Mouse (Mus musculus): ENCODE measurements around the gene Defb3.
"Not testable (repeated sequence)": the region's sequence is repeated elsewhere in the genome, so short reads cannot be mapped to it uniquely, and the experiment has no call there.

The Defb3 gene

GRCm38 (mm10) chr8:19293060-19293459, at the start of gene Defb3:
TSS of gene Defb3 (plus strand) at chr8:19293360.
- CTCF ChIA-PET: not testable (repeated sequence)

- CTCF ChIA-PET: no interaction called here
Measured at GRCm38 (mm10) chr8:19247280-19247679, 45.9 kb upstream of the Defb3 start, which contains the start of gene Defb5. TSS of gene Defb5 (plus strand) at chr8:19247580.

- CTCF ChIA-PET: no interaction called here
Measured at GRCm38 (mm10) chr8:19258136-19258535, 35.0 kb upstream of the Defb3 start.

GRCm38 (mm10) chr8:19259667-19260066, 33.5 kb upstream of the Defb3 start:
- CTCF ChIA-PET: no interaction called here

GRCm38 (mm10) chr8:19298361-19298760, 5.2 kb downstream of the Defb3 start:
- CTCF ChIA-PET: not testable (repeated sequence)

- CTCF ChIA-PET: no interaction called here
Measured at GRCm38 (mm10) chr8:19331836-19332235, 38.7 kb downstream of the Defb3 start.

Data from spleen, embryonic (tissue).